ENCODE assay signal across 18 mouse cellular contexts in genomic region chr2:93391198-93391597, GRCm38 (mm10). TPM values are rescaled to one million over a fixed set of nuclear protein-coding genes. Genes with fewer than 3 reads are reported as not detected.
DNase-seq lines count a peak whose midpoint lies in the region; ATAC-seq lines count a peak whose summit lies in the region.
"Had no signal": no experiment of that assay in that cellular context is flagged by ENCODE, and none has a peak within 500 bp of the region (broad histone marks: within the 10 kb centered on the region; RNA-seq: fewer than 3 reads in every experiment).

No protein-coding gene starts in this region.

- H3K4me3 ChIP-seq in forebrain, embryonic 13.5 days: no peak overlapping the region
- no peak overlapping the region for H3K4me3 ChIP-seq in midbrain, embryonic 12.5 days
- H3K4me3 ChIP-seq: erythroblast, embryonic 14.5 days; heart, embryonic 10.5 days; lung, embryonic 15.5 days had no signal

- H3K36me3 ChIP-seq in forebrain, embryonic 13.5 days (ENCODE audit: poor library complexity, severe bottlenecking): no peaks in the 10 kb centered on the region
- no peaks in the 10 kb centered on the region for H3K36me3 ChIP-seq in midbrain, embryonic 12.5 days
- H3K36me3 ChIP-seq: heart, embryonic 10.5 days; lung, embryonic 15.5 days had no signal

- WGBS in forebrain, embryonic 13.5 days: 11% methylated on average over 6 of the region's 6 CpGs
- WGBS in midbrain, embryonic 12.5 days: 26% methylated on average over 6 of the region's 6 CpGs

- peak overlapping the region; percentile 67; the same call in 1 of the 2 replicates for H3K27ac ChIP-seq in forebrain, embryonic 13.5 days
- H3K27ac ChIP-seq in midbrain, embryonic 12.5 days (replicated peaks): peak overlapping the region; percentile 66
- H3K27ac ChIP-seq: heart, embryonic 10.5 days; lung, embryonic 15.5 days had no signal

- no peaks in the 10 kb centered on the region for H3K9me3 ChIP-seq in forebrain, embryonic 13.5 days (replicated peaks)
- 0 out of 2 replicates have a peak, but pooled peaks cover 3% of the 10 kb centered on the region for H3K9me3 ChIP-seq in midbrain, embryonic 12.5 days
- H3K9me3 ChIP-seq: heart, embryonic 10.5 days; lung, embryonic 15.5 days had no signal

- DNase-seq in layer of hippocampus, adult 11-12 months (ENCODE audit: low spot score): peak; percentile 34
- no peak for DNase-seq in layer of hippocampus, postnatal 36 days
- DNase-seq in brain, adult 2 months (ENCODE audit: low read depth, low spot score): peak; percentile 63
- no peak for DNase-seq in spleen, postnatal 4 days (ENCODE audit: low spot score in 2 of 2)
- DNase-seq in cerebellum, adult 9-11 months: no peak
- DNase-seq: adrenal gland, postnatal 10 days; B cell, adult 2 months; embryo, embryonic 11 days; gastrocnemius, postnatal 14 days; kidney, adult 11 months; kidney, postnatal 36 days; retina, postnatal 1 day had no signal

- no peak overlapping the region for H3K9ac ChIP-seq in forebrain, embryonic 13.5 days
- H3K9ac ChIP-seq in midbrain, embryonic 12.5 days (replicated peaks): no peak overlapping the region
- H3K9ac ChIP-seq: lung, embryonic 15.5 days had no signal

- peak; percentile 65; the same call in 1 of the 2 replicates for ATAC-seq in forebrain, embryonic 13.5 days
- ATAC-seq in midbrain, embryonic 12.5 days (ENCODE audit: low FRiP score, low read depth): peak; percentile 42
- ATAC-seq in cerebellum, adult (ENCODE audit: insufficient number of reproducible peaks, low FRiP score, low TSS enrichment): no peak

- no peaks in the 10 kb centered on the region for H3K27me3 ChIP-seq in forebrain, embryonic 13.5 days
- no peaks in the 10 kb centered on the region for H3K27me3 ChIP-seq in midbrain, embryonic 12.5 days
- H3K27me3 ChIP-seq: lung, embryonic 15.5 days had no signal

- no peak overlapping the region; the same call in 1 of the 2 replicates for H3K4me2 ChIP-seq in forebrain, embryonic 13.5 days
- no peak overlapping the region for H3K4me2 ChIP-seq in midbrain, embryonic 12.5 days (replicated peaks)
- H3K4me2 ChIP-seq: lung, embryonic 15.5 days had no signal

- peaks cover 31% of the 10 kb centered on the region for H3K4me1 ChIP-seq in forebrain, embryonic 13.5 days
- peaks cover 23% of the 10 kb centered on the region for H3K4me1 ChIP-seq in midbrain, embryonic 12.5 days
- H3K4me1 ChIP-seq: lung, embryonic 15.5 days had no signal

RNA-seq across cellular contexts. Expression of gene Tspan18, which starts 56.9 kb away (rescaled TPM):
- total RNA-seq in layer of hippocampus, postnatal 36 days (2021): 10 to 100 TPM; 40.8 to 43.2 TPM
- 22.2 and 26.5 TPM in 2 replicates for polyA plus RNA-seq in forebrain, embryonic 13.5 days (2015; fragmentation: Nextera tagmentation; extraction: Ambion mirVana)
- 24.6 and 34.1 TPM in 2 replicates for polyA plus RNA-seq in midbrain, embryonic 12.5 days (2016; fragmentation: Nextera tagmentation; extraction: Ambion mirVana)

Comparison
In these comparisons a context has a peak if more than half of its experiments do, and no peak if none do; other contexts are left out.
1. DNase-seq: peak in layer of hippocampus, adult 11-12 months (single experiment) and brain, adult 2 months (single experiment); none in layer of hippocampus, postnatal 36 days (0 of 2), spleen, postnatal 4 days (0 of 2) and cerebellum, adult 9-11 months (single experiment).